ENCODE assay signal across 23 mouse cellular contexts in genomic region chr13:112220184-112220583, GRCm38 (mm10).
DNase-seq lines count a peak whose midpoint lies in the region; ATAC-seq and TF ChIP-seq lines count a peak whose summit lies in the region.
"Had no signal": no experiment of that assay in that cellular context is flagged by ENCODE, and none has a peak within 500 bp of the region (broad histone marks: within the 10 kb centered on the region; RNA-seq: fewer than 3 reads in every experiment).

No protein-coding gene starts in this region.

- no peaks in the 10 kb centered on the region for H3K36me3 ChIP-seq in midbrain, embryonic 11.5 days (ENCODE audit: control insufficient read depth, insufficient read depth, low read length)
- no peaks in the 10 kb centered on the region for H3K36me3 ChIP-seq in midbrain, embryonic 10.5 days
- H3K36me3 ChIP-seq: embryonic facial prominence, embryonic 10.5 days; embryonic facial prominence, embryonic 12.5 days; forebrain, embryonic 15.5 days; G1E had no signal

- H3K4me3 ChIP-seq in midbrain, embryonic 11.5 days (ENCODE audit: low read depth, low read length) = no peak overlapping the region
- no peak overlapping the region for H3K4me3 ChIP-seq in midbrain, embryonic 10.5 days
- H3K4me3 ChIP-seq in olfactory bulb, adult 2 months (ENCODE audit: insufficient read depth, low read depth, low read length) = no peak overlapping the region
- H3K4me3 ChIP-seq: embryonic facial prominence, embryonic 10.5 days; embryonic facial prominence, embryonic 12.5 days; forebrain, embryonic 13.5 days; forebrain, embryonic 15.5 days had no signal

- H3K9ac ChIP-seq in midbrain, embryonic 11.5 days (ENCODE audit: low read length) = no peak overlapping the region
- H3K9ac ChIP-seq: embryonic facial prominence, embryonic 12.5 days; forebrain, embryonic 13.5 days; forebrain, embryonic 15.5 days; forebrain, postnatal 0 days had no signal

- TF ChIP-seq CTCF in olfactory bulb, adult 2 months (IDR thresholded peaks at IDR 0.05; ENCODE audit: insufficient read depth, low read depth, low read length) = no peak

- no peak overlapping the region for H3K27ac ChIP-seq in midbrain, embryonic 11.5 days (ENCODE audit: low read depth, low read length)
- H3K27ac ChIP-seq in midbrain, embryonic 10.5 days (replicated peaks) = no peak overlapping the region
- peak overlapping the region; percentile 90 for H3K27ac ChIP-seq in olfactory bulb, adult 2 months (ENCODE audit: insufficient read depth, low read depth, low read length)
- H3K27ac ChIP-seq: embryonic facial prominence, embryonic 10.5 days; embryonic facial prominence, embryonic 12.5 days; forebrain, embryonic 13.5 days; forebrain, embryonic 15.5 days had no signal

- no peak for ATAC-seq in midbrain, embryonic 11.5 days (ENCODE audit: low FRiP score)
- ATAC-seq: CD4-positive, CD25-positive, alpha-beta regulatory T cell, adult 4 months; forebrain, embryonic 13.5 days; forebrain, embryonic 15.5 days had no signal

- H3K4me1 ChIP-seq in midbrain, embryonic 11.5 days (ENCODE audit: control insufficient read depth, insufficient read depth, low read length) = no peaks in the 10 kb centered on the region
- no peaks in the 10 kb centered on the region for H3K4me1 ChIP-seq in midbrain, embryonic 10.5 days
- peaks cover 21% of the 10 kb centered on the region for H3K4me1 ChIP-seq in olfactory bulb, adult 2 months (ENCODE audit: control insufficient read depth, insufficient read depth, low read length)
- H3K4me1 ChIP-seq: embryonic facial prominence, embryonic 12.5 days; forebrain, embryonic 13.5 days; forebrain, embryonic 15.5 days had no signal

- DNase-seq in adrenal gland, adult 2 months = peak; percentile 47
- no peak for DNase-seq in adrenal gland, postnatal 4 days (ENCODE audit: low spot score in 2 of 2)
- DNase-seq in midbrain, embryonic 11.5 days (ENCODE audit: low spot score, missing footprints) = peak; percentile 65
- no peak for DNase-seq in midbrain, embryonic 10.5 days (ENCODE audit: low spot score)
- no peak for DNase-seq in embryo, embryonic 9.5 days (ENCODE audit: extremely low spot score)
- DNase-seq: adrenal gland, postnatal 14 days; adrenal gland, postnatal 36 days; B cell, adult 2 months; cerebellum, adult 11-12 months; cerebellum, adult 8-10 months; cerebellum, adult 9-11 months; cerebellum, postnatal 14 days; cerebellum, postnatal 36 days; embryo, embryonic 11 days; forebrain, postnatal 0 days had no signal

- no peaks in the 10 kb centered on the region for H3K9me3 ChIP-seq in midbrain, embryonic 11.5 days (ENCODE audit: control insufficient read depth, low read length)
- no peaks in the 10 kb centered on the region for H3K9me3 ChIP-seq in midbrain, embryonic 10.5 days (replicated peaks)
- H3K9me3 ChIP-seq: embryonic facial prominence, embryonic 10.5 days; embryonic facial prominence, embryonic 12.5 days; forebrain, embryonic 13.5 days; forebrain, embryonic 15.5 days; G1E had no signal

- H3K27me3 ChIP-seq in midbrain, embryonic 11.5 days (ENCODE audit: control insufficient read depth, insufficient read depth, low read length) = no peaks in the 10 kb centered on the region
- H3K27me3 ChIP-seq in midbrain, embryonic 10.5 days (ENCODE audit: low read depth, poor library complexity, severe bottlenecking) = no peaks in the 10 kb centered on the region
- H3K27me3 ChIP-seq: CH12.LX; embryonic facial prominence, embryonic 12.5 days; forebrain, embryonic 13.5 days; forebrain, embryonic 15.5 days had no signal

- no peak overlapping the region for H3K4me2 ChIP-seq in midbrain, embryonic 11.5 days
- H3K4me2 ChIP-seq: embryonic facial prominence, embryonic 12.5 days; forebrain, embryonic 13.5 days; forebrain, embryonic 15.5 days had no signal

- WGBS in midbrain, embryonic 11.5 days = 84% methylated on average over 8 of the region's 8 CpGs
- 86% methylated on average over 8 of the region's 8 CpGs for WGBS in midbrain, embryonic 10.5 days
- WGBS in olfactory bulb, adult 2 months = 43% methylated on average over 8 of the region's 8 CpGs

- no peak for TF ChIP-seq POLR2A in olfactory bulb, adult 2 months (IDR thresholded peaks at IDR 0.05; ENCODE audit: insufficient read depth, low read depth, low read length)

Comparison
In these comparisons a context has a peak if more than half of its experiments do, and no peak if none do; other contexts are left out.
1. DNase-seq: peak in adrenal gland, adult 2 months (single experiment) and midbrain, embryonic 11.5 days (single experiment); none in adrenal gland, postnatal 4 days (0 of 2), midbrain, embryonic 10.5 days (single experiment) and embryo, embryonic 9.5 days (single experiment).